Mouse (Mus musculus): Measurements from ENCODE around the gene Gsta2.
"Not testable (repeated sequence)": the region's sequence is repeated elsewhere in the genome, so short reads cannot be mapped to it uniquely, and the experiment has no call there.

GRCm38 (mm10) chr9:78367959-78368358, 12.4 kb upstream of the Gsta2 start, which contains the start of gene Dppa5a:
- not testable (repeated sequence) for TF ChIP-seq CTCF (IDR thresholded peaks at IDR 0.05; ENCODE audit: extremely low read depth, insufficient read length, insufficient replicate concordance, low read depth, low read length); POLR2A (IDR thresholded peaks at IDR 0.05; ENCODE audit: low read depth, low read length)

All from small intestine, adult 2 months (tissue).